Mouse (Mus musculus): ENCODE results near the gene Srp54c. TPM values are rescaled to one million over a fixed set of nuclear protein-coding genes. Genes with fewer than 3 reads are reported as not detected.

Gene Srp54c
- polyA plus RNA-seq, 1 experiment from 2014 or later: 58.5 TPM

Other genes with a start within 250 kb of the Srp54c start
- not detected in 2 replicates for gene Gm20403, start 243.6 kb upstream of the Srp54c start, polyA plus RNA-seq (2016; fragmentation: Nextera tagmentation; extraction: Ambion mirVana)
- 15.5 and 19.5 TPM in 2 replicates for gene Baz1a, start 215.8 kb upstream of the Srp54c start, polyA plus RNA-seq (2016; fragmentation: Nextera tagmentation; extraction: Ambion mirVana)
- gene 2700097O09Rik, start 150.1 kb upstream of the Srp54c start, polyA plus RNA-seq (2016; fragmentation: Nextera tagmentation; extraction: Ambion mirVana): 22.8 and 26.8 TPM in 2 replicates
- 126 and 134 TPM in 2 replicates for gene Srp54a, start 149.9 kb upstream of the Srp54c start, polyA plus RNA-seq (2016; fragmentation: Nextera tagmentation; extraction: Ambion mirVana)
- 18.1 and 19.0 TPM in 2 replicates for gene Fam177a, start 105.7 kb upstream of the Srp54c start, polyA plus RNA-seq (2016; fragmentation: Nextera tagmentation; extraction: Ambion mirVana)
- gene Srp54b, start 75.1 kb upstream of the Srp54c start, polyA plus RNA-seq (2016; fragmentation: Nextera tagmentation; extraction: Ambion mirVana): 48.5 and 51.2 TPM in 2 replicates
- gene 1700047I17Rik2, start 30.6 kb upstream of the Srp54c start, polyA plus RNA-seq (2016; fragmentation: Nextera tagmentation; extraction: Ambion mirVana): 0.54 TPM in 1 of 2 replicates, not detected in the other
- gene 1110008L16Rik, start 69.4 kb downstream of the Srp54c start, polyA plus RNA-seq (2016; fragmentation: Nextera tagmentation; extraction: Ambion mirVana): 12.1 and 12.2 TPM in 2 replicates
- gene Ppp2r3c, start 72.8 kb downstream of the Srp54c start, polyA plus RNA-seq (2016; fragmentation: Nextera tagmentation; extraction: Ambion mirVana): 11.6 and 12.7 TPM in 2 replicates
- 298 and 308 TPM in 2 replicates for gene Psma6, start 154.1 kb downstream of the Srp54c start, polyA plus RNA-seq (2016; fragmentation: Nextera tagmentation; extraction: Ambion mirVana)

Data from heart, embryonic 12.5 days (tissue).